ENCODE assay signal across 9 mouse cellular contexts in genomic region chr11:87760301-87761081, GRCm38 (mm10). TPM values are rescaled to one million over a fixed set of nuclear protein-coding genes. Genes with fewer than 3 reads are reported as not detected.
DNase-seq lines count a peak whose midpoint lies in the region; ATAC-seq and TF ChIP-seq lines count a peak whose summit lies in the region.
"Had no signal": no experiment of that assay in that cellular context is flagged by ENCODE, and none has a peak within 500 bp of the region (broad histone marks: within the 10 kb centered on the region; RNA-seq: fewer than 3 reads in every experiment).

Gene Tspoap1, plus strand, starts transcription at chr11:87760541.

- peak within 1 kb of the TSS; percentile 36 for H3K4me3 ChIP-seq in hindbrain, embryonic 11.5 days (ENCODE audit: low read depth, low read length)
- H3K4me3 ChIP-seq in olfactory bulb, adult 2 months (ENCODE audit: insufficient read depth, low read depth, low read length) = peak within 1 kb of the TSS; percentile 63
- H3K4me3 ChIP-seq: myocyte had no signal

- TF ChIP-seq POLR2A in olfactory bulb, adult 2 months (IDR thresholded peaks at IDR 0.05; ENCODE audit: insufficient read depth, low read depth, low read length) = peak; percentile 75

- H3K36me3 ChIP-seq in hindbrain, embryonic 11.5 days (ENCODE audit: control insufficient read depth, insufficient read depth, low read length) = no peaks in the 10 kb centered on the region

- peaks cover 6% of the 10 kb centered on the region for H3K4me1 ChIP-seq in hindbrain, embryonic 11.5 days (replicated peaks; ENCODE audit: control insufficient read depth, insufficient read depth, low read length)
- peaks cover 9% of the 10 kb centered on the region for H3K4me1 ChIP-seq in olfactory bulb, adult 2 months (ENCODE audit: control insufficient read depth, insufficient read depth, low read length)

- DNase-seq in brain, adult 2 months (ENCODE audit: low read depth, low spot score) = peak; percentile 96
- peak; percentile 63 to 64 for DNase-seq in cerebellum, postnatal 36 days
- peak; percentile 78 for DNase-seq in hindbrain, embryonic 11.5 days (ENCODE audit: low spot score)
- DNase-seq in liver = peak; percentile 55
- DNase-seq in adrenal gland, adult 2 months = no peak
- DNase-seq in gastrocnemius, postnatal 25 days = no peak
- DNase-seq in ovary, postnatal 10 days (ENCODE audit: low spot score) = no peak

- no peaks in the 10 kb centered on the region for H3K9me3 ChIP-seq in hindbrain, embryonic 11.5 days (ENCODE audit: control insufficient read depth, low read length)

- TF ChIP-seq CTCF in olfactory bulb, adult 2 months (IDR thresholded peaks at IDR 0.05; ENCODE audit: insufficient read depth, low read depth, low read length) = no peak

- peaks cover 44% of the 10 kb centered on the region for H3K27me3 ChIP-seq in hindbrain, embryonic 11.5 days (ENCODE audit: control insufficient read depth, insufficient read depth, low read length)

- H3K27ac ChIP-seq in hindbrain, embryonic 11.5 days (ENCODE audit: low read depth, low read length) = 0 out of 2 replicates have a peak within 1 kb of the TSS, but pooled peaks have one; percentile 59
- H3K27ac ChIP-seq in olfactory bulb, adult 2 months (ENCODE audit: insufficient read depth, low read depth, low read length) = peak within 1 kb of the TSS; percentile 90

- 8% methylated on average over 23 of the region's 23 CpGs for WGBS in hindbrain, embryonic 11.5 days
- WGBS in olfactory bulb, adult 2 months = 2% methylated on average over 23 of the region's 23 CpGs

- peak within 1 kb of the TSS; percentile 50; the same call in 1 of the 2 replicates for H3K9ac ChIP-seq in hindbrain, embryonic 11.5 days (ENCODE audit: low read depth, low read length)

- H3K4me2 ChIP-seq in hindbrain, embryonic 11.5 days (replicated peaks; ENCODE audit: low read depth, low read length) = peak within 1 kb of the TSS; percentile 41

- peak; percentile 72 for ATAC-seq in hindbrain, embryonic 11.5 days (ENCODE audit: low FRiP score)

RNA-seq across cellular contexts. Expression of gene Tspoap1, which starts in this region (rescaled TPM):
- 6.4 and 10.0 TPM in 2 replicates for polyA plus RNA-seq in hindbrain, embryonic 11.5 days (2014; fragmentation: Nextera tagmentation; extraction: Ambion mirVana)
- not detected in 2 replicates for polyA plus RNA-seq in olfactory bulb, adult 2 months (2012; ENCODE audit: insufficient read depth, insufficient read length, low replicate concordance, missing spikeins)
- 1 to 10 TPM; 3.3 to 4.6 TPM for total RNA-seq in adrenal gland, adult 2 months (2021)
- polyA plus RNA-seq in adrenal gland, adult 2 months (2012; rRNA removed) = 6.6 and 9.7 TPM in 2 replicates
- under 1 TPM in 1 of 2 experiments, not detected in 1; 0.08 TPM for total RNA-seq in gastrocnemius, postnatal 25 days (2021)

Comparison
In these comparisons a context has a peak if more than half of its experiments do, and no peak if none do; other contexts are left out.
1. RNA of gene Tspoap1 (total RNA-seq): 3.3 to 4.6 TPM in adrenal gland, adult 2 months; 0.08 TPM in gastrocnemius, postnatal 25 days; every median in the first group is over 4 times any median in the second.
2. DNase-seq: peak in brain, adult 2 months (single experiment), cerebellum, postnatal 36 days (2 of 2), hindbrain, embryonic 11.5 days (single experiment) and liver (single experiment); none in adrenal gland, adult 2 months (single experiment), gastrocnemius, postnatal 25 days (single experiment) and ovary, postnatal 10 days (single experiment).